Mouse (Mus musculus) testis, adult 2 months (tissue): ENCODE data around the gene H2-Aa. TPM values are rescaled to one million over a fixed set of nuclear protein-coding genes. Genes with fewer than 3 reads are reported as not detected.

Experiments
- H3K27ac ChIP-seq: fragments of 200-500 bp; 2 replicates; pipeline ENCODE4 v1.5.1; 2012; ENCODE audit warnings: low read depth, low read length; ENCODE audit not compliant: control insufficient read depth, insufficient read depth
- H3K27me3 ChIP-seq: fragments of 200-500 bp; 2 replicates; pipeline ENCODE4 v1.6.1; 2012; ENCODE audit warnings: mild to moderate bottlenecking, low read length, moderate library complexity; ENCODE audit not compliant: control insufficient read depth, insufficient read depth
- H3K36me3 ChIP-seq: fragments of 200-500 bp; 2 replicates; pipeline ENCODE4 v1.6.1; 2012; ENCODE audit warnings: mild to moderate bottlenecking, low read length; ENCODE audit not compliant: control insufficient read depth, insufficient read depth
- H3K4me1 ChIP-seq: fragments of 200-500 bp; 2 replicates; pipeline ENCODE4 v1.6.1; 2012; ENCODE audit warnings: low read length; ENCODE audit not compliant: control insufficient read depth, insufficient read depth
- H3K4me3 ChIP-seq: fragments of 200-500 bp; 2 replicates; pipeline ENCODE4 v1.5.1; 2012; ENCODE audit warnings: low read depth, mild to moderate bottlenecking, low read length, moderate library complexity, mixed read lengths; ENCODE audit not compliant: control insufficient read depth
- CTCF ChIP-seq: fragments of 200-500 bp; IDR thresholded peaks from 2 replicates; pipeline ENCODE4 v1.5.1; 2012; ENCODE audit warnings: low read depth, mild to moderate bottlenecking, inconsistent platforms, low read length, moderate library complexity; ENCODE audit not compliant: control insufficient read depth, insufficient read depth, insufficient replicate concordance
- POLR2A ChIP-seq: fragments of 200-500 bp; IDR thresholded peaks from 2 replicates; pipeline ENCODE4 v1.6.1; 2012; ENCODE audit warnings: low read depth, mild to moderate bottlenecking, inconsistent platforms, low read length, moderate library complexity; ENCODE audit not compliant: control insufficient read depth
- polyA plus RNA-seq: library from polyadenylated mRNA; depleted of rRNA; stranded (reverse); fragments of >200 nt; gene quantifications from 2 replicates; pipeline ENCODE4 v1.2.3, GENCODE M21; 2012

H2-Aa gene
- polyA plus RNA-seq, 1 experiment: 10.1 TPM

- Histone ChIP-seq H3K36me3 (no peaks in the 10 kb centered on the region), H3K27me3 (no peaks in the 10 kb centered on the region), H3K4me3 (no peak overlapping the region), H3K27ac (no peak overlapping the region), H3K4me1 (no peaks in the 10 kb centered on the region)
- TF ChIP-seq POLR2A (no peak), CTCF (no peak)
Observed at GRCm38 (mm10) chr17:34247047-34247446, 40.6 kb downstream of the H2-Aa start.

- Histone ChIP-seq H3K4me1 (no peaks in the 10 kb centered on the region), H3K4me3 (no peak overlapping the region), H3K27ac (no peak overlapping the region), H3K36me3 (no peaks in the 10 kb centered on the region), H3K27me3 (no peaks in the 10 kb centered on the region)
- TF ChIP-seq CTCF (no peak), POLR2A (no peak)
Observed at GRCm38 (mm10) chr17:34244656-34245055, 43.0 kb downstream of the H2-Aa start.

DNA sequence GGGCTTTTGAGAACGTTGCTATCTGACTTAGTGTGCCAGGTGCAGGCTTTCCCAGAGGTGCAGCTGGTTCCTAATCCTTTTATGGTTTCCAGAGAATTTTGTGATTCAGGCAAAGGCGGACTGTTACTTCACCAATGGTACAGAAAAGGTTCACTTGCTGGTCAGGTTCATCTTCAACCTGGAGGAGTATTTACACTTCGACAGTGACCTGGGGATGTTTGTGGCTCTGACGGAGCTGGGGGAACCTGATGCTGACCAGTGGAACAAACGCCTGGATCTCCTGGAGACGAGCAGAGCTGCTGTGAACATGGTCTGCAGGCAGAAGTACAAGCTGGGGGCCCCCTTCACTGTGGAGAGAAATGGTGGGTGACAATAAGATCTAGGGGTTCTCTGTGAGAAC is 46.7 kb downstream of the H2-Aa start:
- TF ChIP-seq CTCF (no peak), POLR2A (no peak)
- no peak overlapping the region for H3K4me3 ChIP-seq

GRCm38 (mm10) chr17:34240366-34240765 is 47.3 kb downstream of the H2-Aa start:
- Histone ChIP-seq H3K27ac (no peak overlapping the region), H3K27me3 (no peaks in the 10 kb centered on the region), H3K4me3 (no peak overlapping the region), H3K36me3 (no peaks in the 10 kb centered on the region), H3K4me1 (no peaks in the 10 kb centered on the region)
- no peak for TF ChIP-seq CTCF
- TF ChIP-seq POLR2A: no peak

More for the DNA sequence above, 46.7 kb downstream of the H2-Aa start:
- H3K27ac ChIP-seq: no peak overlapping the region
- H3K36me3 ChIP-seq: no peaks in the 10 kb centered on the region
- no peaks in the 10 kb centered on the region for H3K27me3 ChIP-seq
- no peaks in the 10 kb centered on the region for H3K4me1 ChIP-seq

- no peak overlapping the region for H3K4me3 ChIP-seq
- no peaks in the 10 kb centered on the region for H3K4me1 ChIP-seq
- TF ChIP-seq CTCF (no peak), POLR2A (no peak)
- H3K27me3 ChIP-seq: no peaks in the 10 kb centered on the region
- no peaks in the 10 kb centered on the region for H3K36me3 ChIP-seq
- no peak overlapping the region for H3K27ac ChIP-seq
Observed at GRCm38 (mm10) chr17:34239601-34240041, 48.0 kb downstream of the H2-Aa start.

DNA sequence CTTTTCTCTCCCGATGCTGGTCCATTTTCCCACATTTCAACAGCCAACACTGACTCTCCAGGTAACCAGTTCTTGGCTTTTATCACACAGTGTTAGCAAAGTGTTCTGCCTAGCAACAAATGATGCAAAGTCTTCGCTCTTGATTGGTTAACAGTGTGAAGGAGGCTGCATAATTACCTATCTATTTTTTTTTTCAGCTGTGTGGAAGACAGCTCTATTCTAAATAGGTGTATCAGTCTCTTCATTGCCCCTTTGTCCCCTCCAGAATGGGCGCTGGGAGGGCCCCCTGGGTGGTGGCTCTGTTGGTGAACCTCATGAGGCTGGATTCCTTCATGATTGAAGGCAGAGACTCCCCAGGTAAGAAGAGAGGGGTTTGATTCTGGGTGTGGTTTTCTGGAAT is 48.9 kb downstream of the H2-Aa start, which contains the start of gene H2-Ob:
H2-Ob (plus strand) TSS at position 198 of the 400 bp plus-strand sequence.
- Histone ChIP-seq H3K27ac (no peak within 1 kb of the TSS), H3K4me3 (no peak within 1 kb of the TSS), H3K4me1 (no peaks in the 10 kb centered on the region), H3K27me3 (no peaks in the 10 kb centered on the region), H3K36me3 (no peaks in the 10 kb centered on the region)
- no peak for TF ChIP-seq POLR2A
- TF ChIP-seq CTCF: no peak

- no peaks in the 10 kb centered on the region for H3K4me1 ChIP-seq
- no peaks in the 10 kb centered on the region for H3K27me3 ChIP-seq
- TF ChIP-seq POLR2A: no peak
- TF ChIP-seq CTCF: no peak
- no peak overlapping the region for H3K27ac ChIP-seq
- H3K36me3 ChIP-seq: no peaks in the 10 kb centered on the region
- no peak overlapping the region for H3K4me3 ChIP-seq
Observed at GRCm38 (mm10) chr17:34237741-34238140, 49.9 kb downstream of the H2-Aa start.

GRCm38 (mm10) chr17:34236691-34237090 is 50.9 kb downstream of the H2-Aa start:
- Histone ChIP-seq H3K27ac (no peak overlapping the region), H3K27me3 (no peaks in the 10 kb centered on the region), H3K36me3 (no peaks in the 10 kb centered on the region), H3K4me3 (no peak overlapping the region), H3K4me1 (no peaks in the 10 kb centered on the region)
- no peak for TF ChIP-seq CTCF
